ENCODE assay signal across 13 mouse cellular contexts in genomic region chr9:62354838-62355719, GRCm38 (mm10). TPM values are rescaled to one million over a fixed set of nuclear protein-coding genes. Genes with fewer than 3 reads are reported as not detected.
DNase-seq lines count a peak whose midpoint lies in the region; ATAC-seq and TF ChIP-seq lines count a peak whose summit lies in the region.
"Had no signal": no experiment of that assay in that cellular context is flagged by ENCODE, and none has a peak within 500 bp of the region (broad histone marks: within the 10 kb centered on the region; RNA-seq: fewer than 3 reads in every experiment).

No protein-coding gene starts in this region.

- H3K4me3 ChIP-seq in kidney, embryonic 16.5 days (ENCODE audit: low read length) = no peak overlapping the region
- H3K4me3 ChIP-seq in midbrain, postnatal 0 days (ENCODE audit: low read depth, low read length) = no peak overlapping the region
- H3K4me3 ChIP-seq in midbrain, embryonic 14.5 days (replicated peaks; ENCODE audit: low read depth, low read length) = no peak overlapping the region
- H3K4me3 ChIP-seq: heart, embryonic 13.5 days had no signal

- no peak overlapping the region for H3K4me2 ChIP-seq in kidney, embryonic 16.5 days (replicated peaks; ENCODE audit: low read depth, low read length)
- H3K4me2 ChIP-seq in midbrain, postnatal 0 days (ENCODE audit: low read depth, low read length, poor library complexity, severe bottlenecking) = no peak overlapping the region
- H3K4me2 ChIP-seq in midbrain, embryonic 14.5 days (ENCODE audit: low read length) = no peak overlapping the region
- H3K4me2 ChIP-seq: heart, embryonic 13.5 days had no signal

- no peak overlapping the region for H3K9ac ChIP-seq in kidney, embryonic 16.5 days (replicated peaks; ENCODE audit: low read length)
- H3K9ac ChIP-seq in midbrain, postnatal 0 days (replicated peaks; ENCODE audit: low read length, poor library complexity, severe bottlenecking) = no peak overlapping the region
- H3K9ac ChIP-seq in midbrain, embryonic 14.5 days (replicated peaks; ENCODE audit: low read length) = no peak overlapping the region
- H3K9ac ChIP-seq: forebrain, postnatal 0 days; heart, embryonic 13.5 days had no signal

- no peaks in the 10 kb centered on the region for H3K27me3 ChIP-seq in kidney, embryonic 16.5 days (ENCODE audit: insufficient read depth, low read length)
- H3K27me3 ChIP-seq in midbrain, postnatal 0 days (ENCODE audit: insufficient read depth, low read length) = no peaks in the 10 kb centered on the region
- H3K27me3 ChIP-seq in midbrain, embryonic 14.5 days (ENCODE audit: control insufficient read depth, insufficient read depth, low read length) = no peaks in the 10 kb centered on the region
- H3K27me3 ChIP-seq: heart, embryonic 13.5 days had no signal

- no peak overlapping the region for H3K27ac ChIP-seq in kidney, embryonic 16.5 days (ENCODE audit: low read length)
- H3K27ac ChIP-seq in midbrain, postnatal 0 days (ENCODE audit: low read depth, low read length) = 0 out of 2 replicates have a peak overlapping the region, but pooled peaks have one; percentile 0
- H3K27ac ChIP-seq in midbrain, embryonic 14.5 days (replicated peaks; ENCODE audit: low read depth, low read length) = no peak overlapping the region
- H3K27ac ChIP-seq: heart, embryonic 13.5 days had no signal

- ATAC-seq in kidney, embryonic 16.5 days (ENCODE audit: low FRiP score, low TSS enrichment) = no peak
- no peak for ATAC-seq in midbrain, postnatal 0 days (ENCODE audit: low FRiP score)
- no peak for ATAC-seq in midbrain, embryonic 14.5 days (ENCODE audit: low FRiP score, low TSS enrichment)
- ATAC-seq: forebrain, postnatal 0 days; intestine, embryonic 16.5 days had no signal

- H3K4me1 ChIP-seq in kidney, embryonic 16.5 days (ENCODE audit: insufficient read depth, low read length) = peaks cover 34% of the 10 kb centered on the region
- H3K4me1 ChIP-seq in midbrain, postnatal 0 days (ENCODE audit: insufficient read depth, low read length) = no peaks in the 10 kb centered on the region
- 0 out of 2 replicates have a peak, but pooled peaks cover 4% of the 10 kb centered on the region for H3K4me1 ChIP-seq in midbrain, embryonic 14.5 days (ENCODE audit: control insufficient read depth, insufficient read depth, low read length)

- H3K36me3 ChIP-seq in kidney, embryonic 16.5 days (ENCODE audit: insufficient read depth, low read length) = peaks cover 9% of the 10 kb centered on the region
- H3K36me3 ChIP-seq in midbrain, postnatal 0 days (ENCODE audit: insufficient read depth, low read length) = no peaks in the 10 kb centered on the region
- peaks cover 8% of the 10 kb centered on the region; the same call in 1 of the 2 replicates for H3K36me3 ChIP-seq in midbrain, embryonic 14.5 days (ENCODE audit: control insufficient read depth, insufficient read depth, low read length)

- H3K9me3 ChIP-seq in kidney, embryonic 16.5 days (ENCODE audit: low read length) = no peaks in the 10 kb centered on the region
- no peaks in the 10 kb centered on the region for H3K9me3 ChIP-seq in midbrain, postnatal 0 days (ENCODE audit: low read length)
- H3K9me3 ChIP-seq in midbrain, embryonic 14.5 days (ENCODE audit: control insufficient read depth, low read length) = no peaks in the 10 kb centered on the region
- H3K9me3 ChIP-seq: heart, embryonic 13.5 days had no signal

- TF ChIP-seq CTCF in midbrain, postnatal 0 days (IDR thresholded peaks at IDR 0.05) = no peak

- peak; percentile 40 for DNase-seq in gastrocnemius, adult 18-20 months (ENCODE audit: low spot score)
- no peak for DNase-seq in gastrocnemius, adult 8-10 months (ENCODE audit: low spot score in 2 of 2)
- peak; percentile 57 for DNase-seq in kidney, adult 11 months
- DNase-seq in midbrain, postnatal 0 days (ENCODE audit: low spot score) = peak; percentile 42
- no peak for DNase-seq in midbrain, embryonic 14.5 days
- peak; percentile 51 to 78 for DNase-seq in kidney, postnatal 25 days
- no peak for DNase-seq in embryo, embryonic 9.5 days (ENCODE audit: extremely low spot score)
- DNase-seq: forebrain, postnatal 0 days; lung, postnatal 36 days; right cerebral cortex, postnatal 4 days had no signal

- 74% methylated on average over 16 of the region's 16 CpGs for WGBS in kidney, embryonic 16.5 days
- WGBS in midbrain, postnatal 0 days = 78% methylated on average over 16 of the region's 16 CpGs
- WGBS in midbrain, embryonic 14.5 days = 85% methylated on average over 16 of the region's 16 CpGs

RNA-seq across cellular contexts. Expression of gene Anp32a, which starts 14.0 kb away (rescaled TPM):
- 10 to 100 TPM; 66.9 to 86.5 TPM for total RNA-seq in gastrocnemius, adult 18-20 months (2021)
- 10 to 100 TPM; 56.9 to 73.2 (median 69.1) TPM for total RNA-seq in gastrocnemius, adult 8-10 months (2022)
- 196 and 238 TPM in 2 replicates for polyA plus RNA-seq in kidney, embryonic 16.5 days (2015; fragmentation: Nextera tagmentation; extraction: Ambion mirVana)
- total RNA-seq in midbrain, postnatal 0 days (2014; rRNA removed) = 88.8 and 114 TPM in 2 replicates
- 60.5 and 76.2 TPM in 2 replicates for polyA plus RNA-seq in midbrain, postnatal 0 days (2015; fragmentation: Nextera tagmentation; extraction: Ambion mirVana)
- 81.0 and 82.1 TPM in 2 replicates for polyA plus RNA-seq in midbrain, embryonic 14.5 days (2014; fragmentation: Nextera tagmentation; extraction: Ambion mirVana)

Comparison
In these comparisons a context has a peak if more than half of its experiments do, and no peak if none do; other contexts are left out.
1. DNase-seq: peak in gastrocnemius, adult 18-20 months (single experiment), kidney, adult 11 months (single experiment), midbrain, postnatal 0 days (single experiment) and kidney, postnatal 25 days (2 of 2); none in gastrocnemius, adult 8-10 months (0 of 2), midbrain, embryonic 14.5 days (single experiment) and embryo, embryonic 9.5 days (single experiment).